Mouse (Mus musculus): ENCODE results near the gene Gm20937. TPM values are rescaled to one million over a fixed set of nuclear protein-coding genes. Genes with fewer than 3 reads are reported as not detected.

Gene Gm20937
- not detected for polyA plus RNA-seq (2014; fragmentation: Illumina TruSeq; extraction: RNeasy Lipid Tissue Mini Kit (QIAGEN cat#74804); ENCODE audit: low read depth, low replicate concordance)

DNA sequence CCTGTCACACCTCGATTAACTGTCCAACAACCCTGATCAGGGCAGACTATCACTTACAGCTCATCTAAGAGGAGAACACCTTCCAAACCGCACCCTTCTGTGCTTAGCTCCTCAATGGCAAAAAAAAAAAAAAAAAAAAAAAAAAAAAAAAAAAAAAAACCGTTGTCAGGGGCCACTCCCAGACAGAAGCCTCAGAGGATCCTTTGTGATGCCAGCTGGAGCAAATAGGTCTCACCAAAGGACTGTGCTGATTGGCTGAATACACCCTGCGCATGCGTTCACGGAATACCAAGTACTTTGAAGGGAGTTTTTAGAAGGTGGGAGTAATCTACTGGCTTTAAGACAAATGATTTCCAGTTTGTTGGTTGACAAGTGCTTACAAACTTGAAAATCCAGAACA lies at the start of gene Gm20937:
Gene Gm20937, minus strand, starts transcription at position 101 of the 400 bp plus-strand sequence.

Other genes with a start within 250 kb of the Gm20937 start
- not detected for gene Gm20816, start 243.1 kb upstream of the Gm20937 start, polyA plus RNA-seq (2014; fragmentation: Illumina TruSeq; extraction: RNeasy Lipid Tissue Mini Kit (QIAGEN cat#74804); ENCODE audit: low read depth, low replicate concordance)